Mouse (Mus musculus): ENCODE data around the gene N4bp2.
A peak's percentile ranks its signal among the peaks of the same experiment; 100 is the strongest.

N4bp2 gene

DNA sequence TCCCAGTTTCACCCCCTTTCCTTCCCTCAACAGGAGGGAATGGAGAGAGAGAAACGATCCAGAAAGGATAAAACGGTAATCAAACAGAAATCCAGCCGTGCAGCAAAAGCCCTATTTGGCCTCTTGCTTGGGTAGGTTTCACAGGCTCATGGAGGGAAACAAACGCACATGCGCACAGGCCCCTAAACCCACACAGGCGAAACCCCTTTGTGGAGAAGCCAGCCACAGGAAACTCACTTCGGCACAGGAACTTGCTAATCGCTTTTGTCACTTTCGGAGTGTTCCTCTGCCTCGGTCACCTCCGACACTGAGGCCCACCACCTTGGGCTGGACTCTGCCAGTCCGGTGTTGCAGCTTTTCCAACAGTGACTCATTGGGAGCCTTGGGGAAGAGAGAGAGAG lies 100.0 kb downstream of the N4bp2 start:
- no peak for DNase-seq (ENCODE audit: low read depth, low spot score)

DNA sequence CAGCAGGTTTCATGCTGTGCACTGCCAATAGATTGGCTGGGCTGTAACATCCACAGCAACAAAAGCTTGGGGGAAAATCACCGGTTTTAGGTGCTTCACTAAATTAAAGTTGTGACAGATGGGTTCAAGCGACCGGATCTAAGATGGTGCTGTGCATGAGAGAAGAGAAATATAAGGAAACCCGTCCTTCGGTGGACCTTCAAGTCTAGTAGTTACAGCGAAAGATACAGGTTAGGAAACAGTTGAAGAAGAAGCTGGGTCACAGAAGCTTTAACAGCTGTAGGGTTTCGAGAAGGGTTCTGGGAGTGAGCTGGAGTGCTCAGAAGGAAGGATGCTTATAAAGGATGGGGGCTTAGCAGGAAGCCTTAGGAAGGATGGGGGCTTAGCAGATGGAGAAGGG lies 101.2 kb downstream of the N4bp2 start:
- no peak for DNase-seq (ENCODE audit: low read depth, low spot score)

DNA sequence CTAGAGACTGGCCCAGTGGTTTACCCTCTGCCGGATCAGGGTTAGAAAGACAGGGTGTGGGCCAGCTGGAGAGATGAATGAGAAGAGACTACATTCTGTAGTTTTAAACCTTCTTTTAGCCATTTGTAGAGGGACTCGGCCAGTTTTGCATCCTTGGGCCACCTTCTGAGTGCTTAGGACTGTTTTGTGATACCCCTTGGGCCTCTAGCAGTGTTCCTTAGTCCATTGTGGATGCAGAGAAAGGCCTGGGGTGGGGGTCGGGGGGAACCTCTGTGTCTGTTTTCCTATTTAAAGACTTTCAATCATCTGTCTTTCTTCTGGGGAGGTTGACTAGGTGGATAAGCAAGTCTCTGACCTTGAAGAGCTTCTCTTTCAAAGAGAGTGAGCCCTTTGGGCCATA lies 101.6 kb downstream of the N4bp2 start:
- no peak for DNase-seq (ENCODE audit: low read depth, low spot score)

GRCm38 (mm10) chr5:65866591-65866990 lies 103.3 kb downstream of the N4bp2 start:
- no peak for DNase-seq (ENCODE audit: low read depth, low spot score)

GRCm38 (mm10) chr5:65867380-65868116 lies 104.2 kb downstream of the N4bp2 start:
- DNase-seq (ENCODE audit: low read depth, low spot score): no peak

- no peak for DNase-seq (ENCODE audit: low read depth, low spot score)
These were observed 105.1 kb downstream of the N4bp2 start for GRCm38 (mm10) chr5:65868419-65868818.

GRCm38 (mm10) chr5:65869660-65870059 lies 106.3 kb downstream of the N4bp2 start:
- no peak for DNase-seq (ENCODE audit: low read depth, low spot score)

DNA sequence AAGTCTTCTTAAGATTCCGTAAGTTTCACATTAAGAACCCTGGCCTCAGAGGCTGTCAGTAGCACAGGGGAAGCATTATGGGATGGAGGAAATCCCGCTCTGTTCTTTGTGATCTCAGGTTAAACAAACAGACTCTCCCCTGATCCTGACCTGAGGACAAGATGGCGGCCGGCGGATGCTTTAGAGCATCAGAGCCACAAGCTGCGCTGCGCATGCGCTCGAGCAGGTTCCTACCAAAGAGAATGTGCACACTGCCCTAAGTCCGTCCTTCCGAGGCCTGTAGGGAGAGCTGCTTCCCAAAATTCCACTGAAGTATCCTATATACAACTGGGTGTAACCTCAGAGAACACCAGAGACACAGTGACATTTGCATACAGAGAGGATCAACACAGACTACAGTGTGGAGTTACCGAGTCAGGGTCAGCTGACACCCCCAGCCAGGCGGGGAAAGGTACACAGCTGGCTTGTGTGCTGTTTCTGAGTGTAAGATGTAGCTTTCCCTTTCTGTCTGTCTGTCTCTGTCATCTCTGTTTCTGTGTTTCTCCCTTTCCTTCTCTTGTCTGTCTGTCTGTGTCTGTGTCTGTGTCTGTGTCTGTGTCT lies 108.1 kb downstream of the N4bp2 start:
- peak; percentile 59 for DNase-seq (ENCODE audit: low read depth, low spot score)

DNA sequence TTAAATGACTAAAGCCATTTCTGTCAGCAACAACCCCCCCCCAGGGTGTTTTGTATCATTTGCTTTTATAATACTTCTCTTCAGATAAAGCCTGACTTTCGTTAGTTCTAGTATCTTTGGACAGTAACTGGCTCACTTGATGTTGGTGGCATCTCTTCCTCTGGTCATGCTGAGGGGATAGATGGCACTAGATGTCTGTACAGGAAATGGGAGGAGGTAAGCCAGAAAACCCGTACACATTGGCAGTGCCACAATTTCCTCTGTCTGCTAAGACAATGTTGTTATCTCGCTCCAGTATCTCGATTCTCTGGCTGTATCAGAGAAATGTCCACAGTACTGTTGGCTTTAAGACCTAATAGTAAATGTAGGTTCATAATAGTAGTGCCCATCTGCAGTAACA lies 109.9 kb downstream of the N4bp2 start:
- no peak for DNase-seq (ENCODE audit: low read depth, low spot score)

DNA sequence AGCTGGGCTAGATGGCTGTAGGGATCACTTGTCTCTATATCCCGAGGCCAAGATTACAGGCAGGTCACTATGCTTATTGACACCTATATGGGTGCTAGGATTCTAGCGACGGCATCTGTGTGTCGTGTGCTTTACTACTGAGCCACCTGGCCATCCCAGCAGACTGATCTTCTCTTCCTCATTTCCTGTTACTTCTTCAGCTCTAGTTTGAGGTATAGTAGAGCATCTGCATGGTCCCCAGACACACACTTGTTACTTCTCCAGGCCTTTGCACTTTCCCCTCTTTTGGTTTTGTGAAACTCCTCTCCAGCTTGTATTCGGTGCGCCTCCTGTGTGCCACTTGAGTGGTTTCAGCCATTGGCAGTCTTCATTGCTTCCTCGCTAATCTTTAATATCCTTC lies 111.9 kb downstream of the N4bp2 start:
- DNase-seq (ENCODE audit: low read depth, low spot score): no peak

- no peak for DNase-seq (ENCODE audit: low read depth, low spot score)
These were observed 115.0 kb downstream of the N4bp2 start for GRCm38 (mm10) chr5:65878367-65878766.
